Mouse (Mus musculus) fibroblast of lung, adult 2 months (primary cell): Measurements from ENCODE around the gene Slc25a1.
"Not testable (repeated sequence)": the region's sequence is repeated elsewhere in the genome, so short reads cannot be mapped to it uniquely, and the experiment has no call there.

Experiments
- DNase-seq: peaks from one replicate; pipeline ENCODE4 v3.0.0-alpha.2; 2011; ENCODE audit warnings: low read depth

Slc25a1 gene

DNA sequence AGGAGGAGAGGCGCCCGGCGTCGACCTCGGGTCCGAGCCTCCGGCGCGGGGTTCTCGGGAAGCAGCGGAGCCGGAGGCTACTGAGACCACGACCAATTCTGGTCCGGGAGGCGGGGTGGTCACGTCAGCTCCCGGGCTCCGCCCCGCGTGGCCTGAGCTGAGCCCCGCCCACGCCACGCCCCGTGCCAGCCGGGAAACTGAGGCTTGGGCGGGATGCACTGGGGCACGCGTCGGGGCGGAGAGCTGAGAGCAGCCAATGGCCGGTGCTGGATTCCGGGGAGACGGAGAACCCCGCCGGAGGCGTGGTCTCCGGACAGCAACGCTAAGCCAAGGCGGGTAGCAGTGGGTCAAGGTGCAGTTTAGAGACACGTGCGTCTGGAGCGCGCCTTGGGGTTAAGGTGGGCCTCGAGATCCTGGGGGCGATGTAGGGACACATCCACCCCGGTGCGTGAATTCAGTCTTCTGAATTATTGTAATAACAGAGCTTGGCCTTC, at the start of gene Slc25a1:
Slc25a1 (minus strand) TSS at position 133 of the 494 bp plus-strand sequence.
- DNase-seq = peak; percentile 49

DNA sequence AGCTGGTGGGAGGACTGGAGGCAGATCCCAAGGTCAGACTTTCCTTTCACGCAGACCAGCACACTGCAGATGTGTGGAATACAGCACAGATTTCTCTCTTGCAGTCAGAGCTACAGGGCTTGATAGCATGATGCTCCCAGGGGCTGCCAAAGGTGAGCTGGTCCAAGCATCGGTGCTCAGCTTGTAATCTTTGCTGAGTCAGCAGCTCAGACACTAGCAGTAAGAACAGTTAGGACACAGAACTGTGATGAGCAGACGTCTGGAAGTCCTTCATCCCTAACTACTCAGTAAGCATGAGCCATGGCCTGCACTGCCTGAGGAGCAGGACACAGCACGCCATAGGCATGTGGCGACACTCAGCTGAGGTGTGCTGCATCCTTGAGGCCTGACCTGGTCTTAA, 43.8 kb upstream of the Slc25a1 start:
- DNase-seq = no peak

DNA sequence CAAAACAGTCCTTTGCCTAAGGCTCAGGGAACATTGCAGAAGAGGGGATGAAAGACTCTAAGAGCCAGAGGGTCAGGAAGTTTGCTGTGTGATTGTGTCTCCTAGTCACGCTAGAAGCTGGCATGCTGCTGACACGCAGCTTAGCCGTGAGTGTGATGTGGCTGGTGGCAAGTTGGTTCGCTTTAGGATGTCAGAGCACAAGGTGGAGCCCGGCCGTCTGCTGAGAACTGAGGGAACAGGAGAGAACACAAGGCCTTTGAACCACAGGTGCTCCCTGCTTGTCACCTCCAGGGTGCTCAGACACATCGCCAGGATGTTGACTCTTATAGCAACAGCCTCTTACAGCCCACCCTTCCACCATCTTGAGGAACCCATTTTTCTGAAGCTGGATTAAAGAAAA, 34.1 kb upstream of the Slc25a1 start:
- no peak for DNase-seq

DNA sequence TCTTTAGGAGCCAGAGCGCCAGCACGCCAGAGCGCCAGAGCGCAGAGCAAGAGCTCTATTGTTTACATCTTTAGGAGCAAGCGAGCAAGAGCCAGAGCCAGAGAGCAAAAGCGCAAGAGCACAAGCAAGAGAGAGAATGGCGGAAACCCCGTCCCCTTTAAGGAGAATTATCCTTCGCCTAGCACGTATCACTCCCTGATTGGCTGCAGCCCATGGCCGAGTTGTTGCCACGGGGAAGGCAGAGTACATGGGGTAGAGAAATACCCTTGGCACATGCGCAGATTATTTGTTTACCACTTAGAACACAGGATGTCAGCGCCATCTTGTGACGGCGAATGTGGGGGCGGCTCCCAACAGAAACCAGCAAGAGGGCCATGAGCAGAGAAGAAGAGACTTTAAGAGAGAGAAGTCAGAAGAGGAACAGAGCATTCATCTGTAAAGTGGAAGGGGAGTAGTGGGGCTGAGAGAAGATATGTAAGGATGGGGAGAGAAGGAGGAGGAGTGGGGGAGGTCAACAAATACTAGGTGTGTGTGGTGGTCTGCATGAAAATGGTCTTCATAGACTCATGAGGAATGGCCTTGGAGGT, 28.1 kb upstream of the Slc25a1 start:
- DNase-seq = not testable (repeated sequence)

DNA sequence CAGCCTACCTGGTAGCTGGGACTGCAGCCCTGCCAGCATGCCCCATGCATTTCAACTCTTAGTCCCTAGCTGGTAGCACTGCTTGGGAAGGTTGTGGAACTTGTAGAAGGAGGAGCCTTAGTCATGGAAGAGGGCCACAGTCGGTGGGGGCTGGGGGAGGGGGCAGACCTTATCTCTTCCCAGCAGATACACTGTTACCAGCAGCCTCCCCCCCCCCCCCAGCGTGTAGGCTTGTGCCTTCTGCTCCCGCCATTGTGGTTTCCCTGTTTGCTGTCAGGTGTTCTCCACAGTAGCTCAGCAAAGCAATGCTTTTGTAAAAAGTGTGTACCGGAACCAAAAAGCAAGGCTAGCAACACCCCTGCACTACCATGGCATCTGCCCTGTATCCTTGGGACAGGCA, 23.6 kb upstream of the Slc25a1 start:
- DNase-seq = no peak

DNA sequence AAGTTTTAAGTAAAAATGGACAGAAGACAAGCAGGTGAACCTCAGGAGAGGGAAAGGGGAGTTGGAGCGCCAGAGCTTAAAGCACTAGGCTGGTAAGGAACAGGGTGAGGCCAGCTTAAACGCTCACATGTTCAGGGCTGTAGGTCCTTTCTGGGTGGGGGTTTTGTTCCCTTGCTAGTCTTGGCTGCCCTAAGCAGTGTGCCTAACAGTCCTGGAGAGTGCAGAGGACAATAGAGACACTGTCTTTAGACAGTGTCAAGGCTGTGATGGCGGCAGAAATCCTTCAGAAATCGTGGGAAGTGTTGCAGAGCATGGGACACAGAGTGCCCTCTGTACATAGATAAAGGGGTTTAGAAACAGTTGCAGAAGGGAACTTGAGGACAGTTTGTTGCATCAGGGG, 22.0 kb upstream of the Slc25a1 start:
- DNase-seq = no peak

DNA sequence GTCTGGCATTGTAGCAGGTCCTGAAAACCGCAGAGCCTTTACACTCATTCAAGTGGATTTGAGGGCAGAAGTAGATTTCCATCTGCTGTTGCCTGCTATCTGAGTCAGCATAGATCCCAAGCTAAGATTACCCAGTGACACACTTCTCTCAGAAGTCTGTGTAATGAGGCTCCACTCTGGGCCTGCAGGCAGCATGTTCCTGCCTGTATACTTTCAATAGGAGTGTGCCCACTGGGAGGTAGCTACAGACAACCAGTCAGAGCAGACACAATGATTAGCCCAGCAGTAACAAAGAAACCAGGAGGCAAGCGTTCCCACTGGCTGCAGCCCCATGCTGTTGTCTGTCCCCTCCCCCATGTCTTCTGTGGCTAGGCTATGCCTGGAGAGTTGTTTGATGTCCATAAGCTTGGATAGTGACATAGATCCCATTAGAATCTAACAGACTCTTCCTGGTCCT, 21.4 kb upstream of the Slc25a1 start:
- peak; percentile 36 for DNase-seq

DNA sequence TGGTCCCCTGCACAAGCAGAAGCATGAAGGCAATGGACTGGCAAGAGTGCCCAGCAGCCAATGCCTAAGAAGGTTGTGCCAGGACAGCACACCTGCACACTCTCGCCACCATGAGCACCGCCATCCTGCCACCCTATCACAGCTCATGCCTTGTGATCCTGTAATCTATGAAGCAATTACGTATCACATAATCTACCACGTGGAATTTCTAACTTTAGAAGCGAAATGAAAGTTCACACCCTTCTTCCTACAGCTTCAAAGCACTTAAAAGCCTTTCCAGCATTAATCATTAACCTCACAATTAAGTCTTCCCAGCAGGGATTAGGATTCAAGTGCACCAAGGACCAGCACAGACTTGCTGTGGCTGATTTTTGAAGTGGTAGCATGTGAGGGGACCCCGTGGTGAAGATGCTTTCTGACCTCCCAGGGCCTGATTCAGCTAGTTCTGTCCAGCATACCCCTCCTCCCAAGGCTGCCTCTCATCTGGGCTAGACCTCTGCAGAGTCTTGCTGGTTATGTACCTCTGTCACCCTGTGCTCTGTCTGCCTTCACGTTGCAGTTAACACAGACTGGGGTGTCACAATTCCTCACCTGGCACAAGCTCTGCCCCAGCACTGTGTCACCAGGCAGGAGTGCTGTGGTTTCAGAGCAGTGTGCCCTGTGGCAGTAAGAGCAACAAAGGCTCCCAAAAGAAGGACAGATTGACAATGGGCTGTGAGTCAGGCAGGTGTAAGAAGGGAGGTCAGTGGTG, 17.2 kb upstream of the Slc25a1 start:
- DNase-seq = no peak

DNA sequence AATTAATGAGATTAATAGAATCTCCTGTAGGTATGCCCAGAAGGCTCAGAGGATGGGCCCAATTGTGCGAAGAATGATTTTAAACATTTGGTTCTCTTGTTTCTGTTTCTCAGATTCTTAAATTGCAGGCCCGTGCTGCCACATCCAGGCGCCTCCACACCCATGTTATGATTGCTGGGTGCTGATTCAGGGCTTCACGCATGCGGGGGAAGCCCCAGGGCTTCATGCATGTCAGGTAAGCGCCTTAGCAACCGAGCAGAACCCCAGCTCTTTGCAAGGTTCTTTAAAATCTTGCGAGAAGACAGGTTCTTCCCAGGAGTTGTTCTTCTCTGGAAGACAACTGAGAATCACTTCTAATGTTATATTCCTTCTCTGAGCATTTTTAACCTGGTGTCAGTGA, 15.4 kb upstream of the Slc25a1 start:
- DNase-seq = no peak

DNA sequence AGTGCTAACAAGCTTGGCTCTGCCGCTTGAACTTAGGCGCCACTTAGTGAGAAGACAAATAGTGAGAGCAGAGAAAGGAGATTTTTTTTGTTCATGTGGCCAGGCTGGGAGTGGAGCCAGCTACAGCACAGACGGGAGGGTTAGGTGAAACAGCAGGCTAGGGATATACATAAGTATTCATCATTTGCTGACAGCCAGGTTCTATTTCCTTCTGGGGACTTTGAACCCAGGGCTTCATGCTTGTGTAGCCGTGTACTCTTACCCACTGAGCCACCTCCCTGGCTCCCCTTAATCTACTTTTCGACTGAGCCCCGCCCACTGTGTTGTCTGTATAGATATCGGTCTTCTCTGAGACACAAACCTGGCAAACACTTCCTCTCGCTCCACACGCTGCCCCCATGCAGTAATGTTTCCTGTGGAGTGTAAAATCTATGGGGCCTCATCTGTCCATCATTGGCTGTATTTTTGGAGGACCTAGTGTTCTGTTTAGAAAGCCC, 11.3 kb upstream of the Slc25a1 start:
- peak; percentile 21 for DNase-seq

DNA sequence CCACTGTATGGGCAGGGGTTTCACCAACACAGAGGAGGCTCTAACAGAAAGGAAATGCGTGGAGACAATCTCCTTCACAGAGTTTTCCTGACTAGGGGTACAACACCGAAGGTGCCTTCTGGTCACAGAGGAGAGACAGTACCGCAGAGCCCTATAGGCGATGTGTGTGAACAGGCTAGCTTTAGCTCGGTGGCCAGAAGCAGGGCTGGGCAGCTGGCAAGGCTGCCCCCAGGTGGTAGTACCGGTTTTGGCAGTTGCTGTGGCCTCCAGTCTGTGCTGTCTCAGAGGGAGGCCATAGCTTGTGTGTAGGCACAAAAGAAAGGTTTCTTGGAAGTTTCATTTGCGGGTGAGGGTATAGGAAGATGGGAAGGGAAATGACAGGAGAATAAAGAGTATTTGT, 10.8 kb upstream of the Slc25a1 start:
- DNase-seq = peak; percentile 39

DNA sequence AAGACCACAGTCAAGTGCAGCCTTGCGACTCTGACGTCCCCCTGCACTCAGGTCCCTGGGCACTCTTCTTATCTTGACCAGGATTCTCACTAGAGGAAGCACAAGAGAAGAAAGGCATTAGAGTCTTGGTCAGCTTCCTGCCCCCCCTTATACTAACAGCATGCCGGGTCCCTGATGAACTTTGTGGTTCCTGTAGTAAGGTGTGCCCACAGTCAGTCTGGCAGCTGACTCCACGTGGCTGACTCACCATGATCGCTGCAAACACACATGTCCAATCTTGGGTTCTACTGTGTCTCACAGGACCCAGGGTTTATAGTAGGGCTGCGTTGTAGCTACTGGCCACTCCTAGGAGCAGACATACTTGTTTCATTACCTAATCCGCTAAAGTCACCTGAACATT, 10.2 kb upstream of the Slc25a1 start:
- no peak for DNase-seq

DNA sequence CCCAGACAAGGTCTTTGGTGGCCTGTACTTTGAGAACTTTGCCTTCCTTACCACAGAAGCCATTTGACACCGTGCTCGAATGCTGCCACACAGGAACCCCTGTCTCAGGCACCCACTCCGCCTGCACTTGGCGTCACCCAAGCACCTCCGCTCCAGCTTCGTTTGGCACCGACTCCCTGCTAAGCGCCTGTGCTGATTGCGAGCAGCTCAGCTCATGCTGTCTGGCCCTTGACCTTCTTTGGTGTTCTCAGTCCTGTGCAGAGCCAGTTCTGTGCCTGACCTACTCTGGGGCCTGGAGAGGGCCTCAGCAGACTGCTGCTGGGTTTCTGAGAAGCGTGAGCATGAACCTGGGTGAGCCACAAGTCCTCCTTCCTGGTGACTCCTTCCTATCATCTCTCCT, 8.8 kb upstream of the Slc25a1 start:
- no peak for DNase-seq

DNA sequence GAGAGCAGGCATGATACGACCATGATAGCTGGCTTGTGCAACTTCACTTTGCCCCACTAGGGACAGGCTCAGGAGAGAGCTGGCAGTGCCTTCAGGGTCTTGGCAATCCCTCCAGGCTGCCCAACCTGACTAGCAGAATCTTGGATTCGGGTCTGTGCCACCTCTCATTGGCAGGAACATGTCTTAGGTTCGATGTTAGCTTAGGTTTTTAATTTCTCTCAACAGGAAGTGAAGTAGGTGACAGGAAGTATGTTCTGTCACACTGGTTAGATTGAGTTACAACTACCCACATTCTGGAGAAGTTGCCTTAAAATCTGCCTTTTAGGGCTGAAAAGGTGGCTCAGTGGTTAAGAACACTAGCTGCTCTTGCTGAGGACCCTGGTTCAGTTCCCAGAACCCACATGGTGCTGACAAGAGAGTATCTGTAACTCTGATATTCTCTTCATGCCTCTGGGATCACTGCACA, 6.5 kb upstream of the Slc25a1 start:
- no peak for DNase-seq

DNA sequence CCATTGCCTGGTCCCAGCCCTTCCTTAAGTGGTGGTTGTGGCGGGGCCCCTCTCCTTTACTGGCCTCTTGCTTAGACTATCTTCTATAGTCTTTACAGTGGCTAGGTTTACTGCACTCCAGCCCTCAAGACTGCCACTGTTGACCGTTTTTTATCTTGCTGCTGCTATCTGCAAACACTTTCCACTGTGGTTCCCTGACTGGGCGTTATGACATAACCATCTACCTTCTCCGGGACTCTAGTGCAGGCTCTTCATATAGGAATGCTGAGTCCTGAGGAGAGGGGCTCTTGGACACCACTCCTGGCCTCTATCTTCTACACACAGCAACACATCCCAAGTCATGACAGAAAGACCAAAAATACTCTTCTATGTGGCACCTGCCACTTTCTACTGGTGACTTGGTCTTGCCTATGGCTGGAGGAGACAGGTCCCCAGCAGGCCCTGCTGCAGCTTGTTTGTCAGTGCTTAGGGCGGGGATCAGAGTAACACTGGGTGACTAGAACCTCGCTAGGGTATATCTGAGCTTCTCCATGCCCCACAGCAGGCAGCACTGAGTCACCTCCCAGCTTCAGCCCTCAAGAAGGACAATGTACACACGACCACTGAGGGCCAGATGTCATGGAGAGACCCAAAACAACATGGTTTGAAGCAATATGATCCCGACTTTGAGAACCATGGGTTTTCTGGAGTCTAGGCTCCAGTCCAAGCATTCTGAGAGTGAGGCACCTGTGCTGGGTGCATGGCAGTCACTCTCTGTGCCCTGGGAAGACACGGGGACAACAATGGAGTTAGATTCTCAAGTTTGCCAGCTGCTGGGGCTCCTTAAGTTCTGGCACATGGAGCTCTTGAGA, 5.8 kb upstream of the Slc25a1 start:
- DNase-seq = no peak

DNA sequence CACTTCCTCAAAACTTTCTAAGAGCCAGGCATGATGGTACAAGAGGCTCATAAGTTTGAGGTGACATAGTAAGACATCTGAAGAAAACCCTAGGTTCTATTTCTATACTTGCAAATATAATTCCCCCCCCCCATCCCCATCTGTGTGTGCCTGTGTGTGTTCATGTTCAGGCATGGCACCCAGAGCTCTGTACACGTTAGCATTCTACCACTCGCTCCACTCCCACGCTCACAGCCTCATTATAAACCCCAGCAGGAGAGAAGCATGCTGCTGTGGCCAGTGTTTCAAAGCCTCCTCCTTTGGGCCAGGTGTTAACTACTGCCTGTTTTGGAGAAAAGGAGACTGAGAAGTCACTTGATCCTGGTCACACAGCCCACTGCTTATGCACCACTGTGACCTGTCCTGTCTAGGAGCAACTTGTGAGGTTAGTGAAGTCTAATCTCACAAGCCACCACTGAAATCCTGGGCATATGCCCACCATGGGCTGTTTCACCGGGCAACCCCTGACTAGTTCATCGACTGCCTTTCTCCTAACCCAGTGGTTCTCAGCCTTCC, 4.0 kb upstream of the Slc25a1 start:
- DNase-seq = no peak

DNA sequence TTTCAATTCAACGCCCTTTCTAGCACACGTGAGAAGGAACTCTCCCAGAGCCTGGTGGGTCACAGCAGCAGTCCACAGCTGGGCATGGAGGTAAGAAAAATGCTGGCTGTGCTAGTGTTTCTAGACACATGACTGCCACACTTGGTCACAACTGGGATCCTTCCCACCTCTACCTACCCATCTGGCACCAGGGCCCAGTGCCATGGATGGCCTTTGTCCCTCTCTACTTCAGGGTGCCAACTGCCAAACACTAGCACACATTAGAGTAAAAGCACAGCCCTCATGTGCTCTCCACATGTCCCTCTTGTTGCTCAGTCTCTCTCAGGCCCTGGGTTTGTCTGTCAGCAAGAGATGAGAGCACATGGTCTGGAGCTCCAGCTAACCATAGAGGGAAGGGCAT, 1.6 kb upstream of the Slc25a1 start:
- DNase-seq = no peak

DNA sequence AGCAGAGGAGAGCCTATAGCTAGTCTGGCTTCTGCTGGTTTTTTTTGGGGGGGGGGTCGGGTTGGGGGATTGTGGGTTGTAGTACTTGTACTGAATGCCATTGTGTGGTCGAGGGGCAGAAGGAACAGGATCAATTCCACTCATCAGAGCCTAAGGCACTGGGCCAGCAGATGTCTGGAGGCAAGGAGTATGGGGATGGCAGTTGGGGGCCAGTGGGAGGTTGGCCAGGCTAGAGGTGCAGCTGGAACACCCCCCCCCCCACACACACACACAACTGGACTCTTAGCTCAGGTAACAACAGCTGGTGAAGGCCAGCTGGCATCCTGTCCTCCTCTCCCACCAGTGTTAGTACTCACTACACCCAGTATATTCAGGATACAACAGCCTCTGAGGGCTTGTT, 1.2 kb upstream of the Slc25a1 start:
- no peak for DNase-seq

DNA sequence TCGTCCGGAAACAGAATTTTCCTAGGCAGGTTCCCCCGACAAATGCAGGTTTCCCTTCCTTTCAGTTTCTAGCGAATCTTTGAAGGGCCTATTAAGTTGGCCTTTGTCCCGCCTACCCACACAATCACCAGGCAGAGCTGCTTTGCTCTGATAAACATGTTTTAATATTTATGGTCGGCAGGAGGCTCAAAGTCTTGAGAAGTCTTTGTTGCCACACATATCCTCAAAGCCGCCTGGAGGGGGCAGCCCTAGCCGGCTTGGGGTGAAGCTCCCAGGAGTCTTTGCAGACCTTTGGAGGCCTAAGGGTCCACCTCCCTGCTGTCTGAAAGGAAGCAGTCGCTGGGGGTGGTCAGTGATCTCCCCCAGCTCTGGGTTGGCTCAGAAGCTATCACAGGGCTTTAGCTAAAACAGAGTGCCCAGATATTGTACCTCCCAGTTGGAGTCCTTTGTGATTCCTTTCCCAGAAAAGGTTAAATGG, 647 bp upstream of the Slc25a1 start:
- DNase-seq = peak; percentile 71

DNA sequence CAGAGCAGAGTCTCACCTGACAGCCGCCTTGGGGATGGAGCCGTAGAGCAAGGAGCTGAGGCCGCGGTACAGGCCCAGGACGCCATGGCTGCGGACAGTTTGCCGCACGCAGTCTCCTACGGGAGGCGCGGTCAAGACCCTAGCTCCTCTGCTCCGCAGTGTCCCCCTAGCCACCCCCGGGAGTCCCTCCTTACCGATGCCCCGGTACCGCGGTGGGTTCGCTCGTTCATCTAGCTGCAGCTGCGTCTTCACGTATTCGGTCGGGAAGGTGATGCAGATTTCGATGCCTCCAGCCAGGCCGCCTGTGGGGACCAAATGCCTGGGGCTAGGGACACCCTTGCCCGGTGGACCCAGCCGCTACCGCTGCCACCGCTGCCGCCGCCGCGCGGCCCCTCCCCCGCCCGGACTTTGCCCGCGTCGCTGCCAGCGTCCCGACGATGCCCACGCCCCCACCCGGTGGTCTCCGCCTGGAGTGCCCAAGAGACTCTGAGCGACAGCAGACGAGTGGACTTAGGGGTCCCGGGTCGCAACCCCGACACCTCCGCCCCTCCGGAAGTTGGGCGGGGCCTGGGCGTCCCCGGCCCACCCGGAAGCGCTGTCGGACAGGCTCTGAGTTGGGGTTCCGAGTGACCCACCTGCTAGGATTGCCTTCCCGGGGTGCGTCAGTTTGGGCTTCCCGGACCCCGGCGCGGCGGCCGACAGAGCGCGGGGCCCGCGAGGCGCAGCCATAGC, 502 bp downstream of the Slc25a1 start:
- DNase-seq = peak; percentile 4

DNA sequence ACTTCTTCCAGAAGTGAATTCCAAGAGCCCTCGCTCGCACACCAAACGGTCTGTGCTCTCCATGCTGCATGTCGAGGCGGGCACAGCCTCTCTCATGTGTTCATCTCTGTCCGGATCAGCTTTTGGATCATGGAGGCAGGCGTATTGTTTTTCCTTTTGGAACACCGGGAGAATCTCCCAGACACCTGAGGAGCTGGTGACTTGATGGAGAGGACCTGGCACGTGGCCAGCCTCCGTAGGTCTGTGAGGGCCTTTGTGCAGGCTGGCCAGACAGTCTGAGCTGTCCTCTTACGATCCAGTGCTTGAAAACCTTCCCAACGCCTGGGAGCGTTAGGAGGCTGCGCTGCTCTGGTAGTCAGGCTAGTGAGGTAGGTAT, 5.9 kb downstream of the Slc25a1 start:
- DNase-seq = no peak
